Mouse (Mus musculus): ENCODE measurements around the gene Atraid. TPM values are rescaled to one million over a fixed set of nuclear protein-coding genes. Genes with fewer than 3 reads are reported as not detected.

The Atraid gene
- total and polyA plus RNA-seq, 3 experiments = 37.2 to 58.0 TPM; not detected in 1

DNA sequence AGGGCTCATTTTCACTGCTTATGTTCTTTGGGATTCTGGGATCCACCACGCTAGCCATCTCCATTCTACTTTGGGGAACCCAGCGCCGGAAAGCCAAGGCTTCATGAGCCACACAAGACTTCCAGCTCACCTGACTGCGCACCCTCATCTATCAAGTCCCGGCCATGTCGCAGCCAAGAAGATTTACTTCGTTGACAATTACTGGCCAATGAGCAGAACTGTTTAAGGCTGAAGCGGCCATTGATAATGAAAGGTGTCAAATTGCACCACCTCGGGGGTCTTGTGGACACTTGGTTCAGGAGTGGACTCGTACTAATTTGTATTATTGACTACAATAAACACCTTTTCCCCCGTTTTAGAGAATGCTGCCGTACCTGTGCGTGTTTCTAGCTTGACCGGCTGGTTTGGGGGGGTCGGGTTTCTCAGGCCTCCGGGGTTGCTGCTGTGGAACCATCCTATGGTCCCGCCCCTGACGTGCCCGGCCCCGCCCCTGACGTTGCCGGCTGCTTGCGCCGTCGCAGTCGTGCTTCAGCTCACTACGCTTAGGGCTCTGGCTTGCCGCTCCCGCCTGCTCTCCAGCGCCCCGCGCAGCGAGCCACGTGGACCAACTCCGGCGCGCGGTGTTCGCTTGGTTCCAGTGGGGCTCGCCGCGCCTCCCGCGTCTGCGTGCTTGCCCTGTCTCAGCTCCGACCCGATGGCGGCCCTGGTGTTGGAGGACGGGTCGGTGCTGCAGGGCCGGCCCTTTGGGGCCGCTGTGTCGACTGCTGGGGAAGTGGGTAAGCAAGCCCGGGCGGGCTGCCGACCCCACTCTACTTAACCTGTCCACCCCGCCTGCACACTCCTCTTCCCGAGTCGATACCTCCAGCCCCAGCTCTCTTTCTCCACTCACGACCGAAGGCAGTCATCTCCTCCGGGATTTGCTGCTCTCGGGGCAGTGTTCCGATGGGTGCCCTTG, 6.4 kb downstream of the Atraid start, which contains the start of gene Cad (continued):
- TF ChIP-seq ZMIZ1 (IDR thresholded peaks at IDR 0.05; ENCODE audit: low read depth, low read length) (peak; percentile 76), NRF1 (IDR thresholded peaks at IDR 0.05; ENCODE audit: insufficient read depth, low read depth, low read length, poor library complexity, severe bottlenecking) (peak; percentile 81), CTCF (IDR thresholded peaks at IDR 0.05 in 2 of 3, conservative IDR thresholded peaks at IDR 0.05 in 1 of 3; ENCODE audit: control insufficient read depth in 1 of 3, insufficient read depth in 1 of 3, low read depth in 2 of 3, low read length in 3 of 3, poor library complexity in 1 of 3, severe bottlenecking in 1 of 3) (peak in 2 of 3 experiments; percentile 8 to 40; a peak in 3 of 6 replicates), USF1 (IDR thresholded peaks at IDR 0.05; ENCODE audit: low read depth, low read length) (peak; percentile 81), MYC (IDR thresholded peaks at IDR 0.05; ENCODE audit: low read depth, low read length) (peak; percentile 92), USF2 (IDR thresholded peaks at IDR 0.05; ENCODE audit: borderline replicate concordance in 1 of 2, insufficient read depth in 1 of 2, low read depth in 1 of 2, low read length in 2 of 2) (no peak), BHLHE40 (IDR thresholded peaks at IDR 0.05; ENCODE audit: borderline replicate concordance, low read depth, low read length) (no peak)

- Histone ChIP-seq H3K9me3 (replicated peaks; ENCODE audit: insufficient read depth, low read length) (no peaks in the 10 kb centered on the region), H3K36me3 (ENCODE audit: control insufficient read depth in 1 of 2, insufficient read depth in 2 of 2, low read length in 2 of 2) (peaks cover 15 to 17% of the 10 kb centered on the region in 2 experiments), H3K9ac (ENCODE audit: control insufficient read depth, low read depth, low read length, poor library complexity, severe bottlenecking) (peak overlapping the region; percentile 94), H3K4me1 (ENCODE audit: control insufficient read depth in 1 of 2, insufficient read depth in 2 of 2, low read length in 2 of 2) (peaks cover 5 to 16% of the 10 kb centered on the region in 2 experiments), H3K27ac (ENCODE audit: control insufficient read depth, low read depth, low read length) (peak overlapping the region; percentile 65), H3K79me2 (ENCODE audit: control insufficient read depth, insufficient read depth, low read length, poor library complexity) (peaks cover 32% of the 10 kb centered on the region), H3K4me3 (ENCODE audit: control insufficient read depth in 1 of 2, insufficient read depth in 1 of 2, low read depth in 2 of 2, low read length in 2 of 2) (peak overlapping the region; percentile 92 to 93), H3K27me3 (ENCODE audit: control insufficient read depth in 1 of 2, insufficient read depth in 2 of 2, low read length in 2 of 2) (no peaks in the 10 kb centered on the region)
- DNase-seq (ENCODE audit: low read depth, low spot score) = peak; percentile 67
- TF ChIP-seq BHLHE40 (IDR thresholded peaks at IDR 0.05; ENCODE audit: borderline replicate concordance, low read depth, low read length) = 0 out of 2 replicates have a peak, but pooled peaks have one; percentile 21
- TF ChIP-seq RAD21 (IDR thresholded peaks at IDR 0.05; ENCODE audit: low read depth, low read length) = no peak
- TF ChIP-seq GATA1 (IDR thresholded peaks at IDR 0.05; ENCODE audit: low read depth, low read length) = peak; percentile 52
- TF ChIP-seq MAX (IDR thresholded peaks at IDR 0.05; ENCODE audit: low read length) = peak; percentile 70; the same call in 1 of the 2 replicates
- TF ChIP-seq MYB (IDR thresholded peaks at IDR 0.05; ENCODE audit: low read depth, low read length) = no peak
- TF ChIP-seq UBTF (IDR thresholded peaks at IDR 0.05; ENCODE audit: borderline replicate concordance, insufficient read depth, low read depth, low read length) = no peak
- TF ChIP-seq ZNF384 (IDR thresholded peaks at IDR 0.05; ENCODE audit: low read depth, low read length) = peak; percentile 76
- TF ChIP-seq TBP (IDR thresholded peaks at IDR 0.05; ENCODE audit: low read depth, low read length) = no peak; the same call in 1 of the 2 replicates
- TF ChIP-seq MAFK (IDR thresholded peaks at IDR 0.05; ENCODE audit: borderline replicate concordance, low read depth, low read length) = peak; percentile 95
- TF ChIP-seq TCF12 (IDR thresholded peaks at IDR 0.05; ENCODE audit: low read depth, low read length) = no peak
- TF ChIP-seq ETS1 (IDR thresholded peaks at IDR 0.05; ENCODE audit: low read depth, low read length) = peak; percentile 50; the same call in 1 of the 2 replicates
- TF ChIP-seq NRF1 (IDR thresholded peaks at IDR 0.05; ENCODE audit: insufficient read depth, low read depth, low read length, poor library complexity, severe bottlenecking) = no peak
- no peak for TF ChIP-seq MEF2A (IDR thresholded peaks at IDR 0.05; ENCODE audit: extremely low read depth, insufficient replicate concordance, low read depth, low read length, poor library complexity, severe bottlenecking)
- TF ChIP-seq CHD2 (IDR thresholded peaks at IDR 0.05; ENCODE audit: low read length) = no peak
- no peak for TF ChIP-seq USF2 (IDR thresholded peaks at IDR 0.05; ENCODE audit: borderline replicate concordance in 1 of 2, insufficient read depth in 1 of 2, low read depth in 1 of 2, low read length in 2 of 2)
- peak; percentile 71; the same call in 1 of the 2 replicates for TF ChIP-seq ZMIZ1 (IDR thresholded peaks at IDR 0.05; ENCODE audit: low read depth, low read length)
- no peak for TF ChIP-seq CTCF (IDR thresholded peaks at IDR 0.05 in 2 of 3, conservative IDR thresholded peaks at IDR 0.05 in 1 of 3; ENCODE audit: control insufficient read depth in 1 of 3, insufficient read depth in 1 of 3, low read depth in 2 of 3, low read length in 3 of 3, poor library complexity in 1 of 3, severe bottlenecking in 1 of 3)
- TF ChIP-seq HCFC1 (IDR thresholded peaks at IDR 0.05; ENCODE audit: low read depth, low read length) = no peak
- no peak for TF ChIP-seq SMC3 (IDR thresholded peaks at IDR 0.05; ENCODE audit: low read depth, low read length)
- peak; percentile 31; the same call in 1 of the 2 replicates for TF ChIP-seq KAT2A (conservative IDR thresholded peaks at IDR 0.05; ENCODE audit: low read depth, low read length)
- TF ChIP-seq EP300 (IDR thresholded peaks at IDR 0.05; ENCODE audit: low read depth in 1 of 2, low read length in 2 of 2) = peak in 1 of 2 experiments; percentile 33; a peak in 2 of 4 replicates
- TF ChIP-seq ELF1 (IDR thresholded peaks at IDR 0.05; ENCODE audit: low read depth, low read length) = no peak
- peak; percentile 59 for TF ChIP-seq SIN3A (IDR thresholded peaks at IDR 0.05; ENCODE audit: low read length)
- TF ChIP-seq MYC (IDR thresholded peaks at IDR 0.05; ENCODE audit: low read depth, low read length) = peak; percentile 75
- TF ChIP-seq CHD1 (IDR thresholded peaks at IDR 0.05; ENCODE audit: low read depth, low read length) = peak; percentile 78; the same call in 1 of the 2 replicates
These were observed 7.4 kb downstream of the Atraid start for GRCm38 (mm10) chr5:31055216-31056140.

Data from MEL (cell line).